Mouse (Mus musculus) embryonic fibroblast, embryonic 13.5 days (primary cell): ENCODE results near the gene Snap47.

Experiments
- CTCF ChIP-seq: IDR thresholded peaks from 2 replicates; pipeline ENCODE4 v1.5.1; 2011; ENCODE audit warnings: mild to moderate bottlenecking, control low read depth, low read length, moderate library complexity, borderline replicate concordance; ENCODE audit not compliant: insufficient read depth
- POLR2A ChIP-seq: IDR thresholded peaks from 2 replicates; pipeline ENCODE4 v1.6.1; 2011; ENCODE audit warnings: low read depth, mild to moderate bottlenecking, control low read depth, low read length, moderate library complexity

DNA sequence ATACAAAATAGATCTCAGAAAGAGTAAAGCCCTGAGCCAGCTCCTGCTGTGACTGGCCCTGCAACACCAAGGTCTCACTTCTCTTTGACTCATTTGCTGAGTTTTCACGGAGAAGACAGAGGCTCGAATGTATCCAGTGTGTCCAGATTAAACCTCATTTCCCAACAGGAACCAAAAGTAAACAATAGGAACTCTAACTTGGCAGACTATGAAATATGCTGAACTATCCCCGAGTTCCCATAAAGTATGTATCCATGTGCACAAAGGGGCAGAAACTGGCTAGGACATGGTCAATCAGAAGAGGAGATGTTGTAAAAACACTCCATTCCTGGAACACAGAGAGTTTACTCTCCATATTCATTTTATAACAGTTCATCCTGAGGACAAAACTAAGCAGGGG is 18.7 kb downstream of the Snap47 start:
- TF ChIP-seq CTCF, result no peak
- no peak for TF ChIP-seq POLR2A
